Mouse (Mus musculus) kidney, adult 2 months (tissue): ENCODE results near the gene Arhgef28.

ENCODE experiments used
- CTCF ChIP-seq: fragments of 200-500 bp; conservative IDR thresholded peaks from 2 replicates; pipeline ENCODE4 v1.5.1; 2011; ENCODE audit warnings: low read depth, mild to moderate bottlenecking, control low read depth, low read length, moderate library complexity, mixed read lengths; ENCODE audit not compliant: insufficient read depth, insufficient read length
- POLR2A ChIP-seq: fragments of 200-500 bp; IDR thresholded peaks from one replicate; pipeline ENCODE4 v1.6.1; 2011; ENCODE audit warnings: low read depth, low read length, control low read depth

- TF ChIP-seq CTCF: no peak
- TF ChIP-seq POLR2A: no peak
These were observed 203.6 kb downstream of the Arhgef28 start for GRCm38 (mm10) chr13:98002598-98002997.
